Mouse (Mus musculus) bone marrow macrophage, adult 2 months (primary cell): ENCODE results near the gene Gm28230.

Experiments
- CTCF ChIP-seq: IDR thresholded peaks from 2 replicates; pipeline ENCODE4 v1.5.1; 2012; ENCODE audit warnings: low read depth, mild to moderate bottlenecking, low read length, moderate library complexity
- POLR2A ChIP-seq: IDR thresholded peaks from 2 replicates; pipeline ENCODE4 v1.6.1; 2012; ENCODE audit warnings: mild to moderate bottlenecking, low read depth, low read length, borderline replicate concordance

DNA sequence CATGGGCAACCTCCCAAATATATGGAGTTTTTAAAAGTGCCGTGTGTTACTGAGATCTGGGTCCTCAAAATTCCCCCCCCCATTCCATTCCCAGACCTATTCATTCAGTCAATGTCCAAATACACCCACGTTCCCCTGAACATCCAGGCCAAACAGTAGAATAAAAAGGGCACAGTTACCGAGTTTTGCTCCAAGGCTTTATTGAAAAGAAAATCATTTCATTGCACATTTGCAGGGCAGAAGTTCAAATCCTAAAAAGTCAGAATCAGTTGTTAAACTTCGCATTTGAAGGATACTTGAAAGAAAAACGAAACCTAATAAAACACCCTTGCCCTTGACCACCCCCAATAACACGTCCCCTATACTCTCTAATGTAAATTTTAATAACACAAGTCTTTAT lies 23.7 kb upstream of the Gm28230 start:
- TF ChIP-seq CTCF (no peak), POLR2A (no peak)
